Mouse (Mus musculus) cerebellum, adult 11 months (tissue): ENCODE results near the gene Spred3.
"Not testable (repeated sequence)": the region's sequence is repeated elsewhere in the genome, so short reads cannot be mapped to it uniquely, and the experiment has no call there.

Experiments used
- DNase-seq: peaks from one replicate; pipeline ENCODE4 v3.0.0; 2022

Spred3 gene

GRCm38 (mm10) chr7:29170066-29170754 lies at the start of gene Spred3, which contains the start of gene Ggn:
TSS of gene Spred3 (minus strand) at chr7:29170411.
TSS of gene Ggn (plus strand) at chr7:29170210.
- no peak for DNase-seq

- no peak for DNase-seq
Observed at GRCm38 (mm10) chr7:29214846-29215245, 44.6 kb upstream of the Spred3 start.

GRCm38 (mm10) chr7:29214236-29214635 lies 44.0 kb upstream of the Spred3 start:
- no peak for DNase-seq

- no peak for DNase-seq
Observed at GRCm38 (mm10) chr7:29213675-29214082, 43.5 kb upstream of the Spred3 start, which contains the start of gene Catsperg1. TSS of gene Catsperg1 (minus strand) at chr7:29214035.

GRCm38 (mm10) chr7:29212775-29213560 lies 42.8 kb upstream of the Spred3 start:
- DNase-seq = not testable (repeated sequence)

GRCm38 (mm10) chr7:29212199-29212765 lies 42.1 kb upstream of the Spred3 start:
- no peak for DNase-seq

- peak; percentile 36 for DNase-seq
Observed at GRCm38 (mm10) chr7:29211415-29212198, 41.4 kb upstream of the Spred3 start.

- not testable (repeated sequence) for DNase-seq
Observed at GRCm38 (mm10) chr7:29211013-29211412, 40.8 kb upstream of the Spred3 start.

- DNase-seq = no peak
Observed at GRCm38 (mm10) chr7:29202577-29202976, 32.4 kb upstream of the Spred3 start.

- DNase-seq = not testable (repeated sequence)
Observed at GRCm38 (mm10) chr7:29194230-29194629, 24.0 kb upstream of the Spred3 start.

GRCm38 (mm10) chr7:29181323-29181722 lies 11.1 kb upstream of the Spred3 start:
- DNase-seq = not testable (repeated sequence)

GRCm38 (mm10) chr7:29180854-29181236 lies 10.6 kb upstream of the Spred3 start:
- DNase-seq = no peak

- peak; percentile 95 for DNase-seq
Observed at GRCm38 (mm10) chr7:29180077-29180853, 10.1 kb upstream of the Spred3 start, which contains the start of gene Psmd8. TSS of gene Psmd8 (minus strand) at chr7:29180701.

GRCm38 (mm10) chr7:29179323-29179722 lies 9.1 kb upstream of the Spred3 start:
- DNase-seq = no peak

- no peak for DNase-seq
Observed at GRCm38 (mm10) chr7:29178106-29178505, 7.9 kb upstream of the Spred3 start.

GRCm38 (mm10) chr7:29172390-29173016 lies 2.3 kb upstream of the Spred3 start:
- DNase-seq = no peak

- DNase-seq = no peak
Observed at GRCm38 (mm10) chr7:29171562-29172097, 1.4 kb upstream of the Spred3 start.

GRCm38 (mm10) chr7:29170755-29171561 lies 747 bp upstream of the Spred3 start:
- no peak for DNase-seq

GRCm38 (mm10) chr7:29169231-29170065 lies 763 bp downstream of the Spred3 start:
- DNase-seq = peak; percentile 80
